Mouse (Mus musculus): Measurements from ENCODE around the gene Tnnt2.

GRCm38 (mm10) chr1:135865518-135866194 is 29.5 kb downstream of the Tnnt2 start:
- TF ChIP-seq POLR2A (IDR thresholded peaks at IDR 0.05; ENCODE audit: extremely low read depth, insufficient read depth, low read length) (no peak), CTCF (IDR thresholded peaks at IDR 0.05; ENCODE audit: low read depth, low read length) (peak; percentile 99)
